Mouse (Mus musculus) cortical plate, adult 2 months (tissue): ENCODE results near the gene Pam.

Experiments used
- CTCF ChIP-seq: fragments of 200-500 bp; IDR thresholded peaks from 2 replicates; pipeline ENCODE4 v1.5.1; 2011; ENCODE audit warnings: mild to moderate bottlenecking, control low read depth, low read length; ENCODE audit not compliant: insufficient read depth; ENCODE audit errors: extremely low read depth
- POLR2A ChIP-seq: fragments of 200-500 bp; IDR thresholded peaks from 2 replicates; pipeline ENCODE4 v1.6.1; 2011; ENCODE audit warnings: mild to moderate bottlenecking, low read length, control low read depth; ENCODE audit not compliant: insufficient read depth; ENCODE audit errors: extremely low read depth

GRCm38 (mm10) chr1:97908736-97909135 lies 186.7 kb downstream of the Pam start:
- no peak for TF ChIP-seq CTCF
- no peak for TF ChIP-seq POLR2A
